Mouse (Mus musculus) left cerebral cortex, adult 9 months (tissue): ENCODE data around the gene Sptbn1.

Experiments used
- DNase-seq, 2 experiments: peaks; one replicate each; pipeline ENCODE4 v3.0.0; 2022; ENCODE audit warnings: low spot score in 2 of 2

Gene Sptbn1

GRCm38 (mm10) chr11:30211663-30212416 lies 56.1 kb downstream of the Sptbn1 start:
- DNase-seq, result no peak

- DNase-seq, result no peak
Observed at GRCm38 (mm10) chr11:30211141-30211540, 56.8 kb downstream of the Sptbn1 start.

- no peak for DNase-seq
Observed at GRCm38 (mm10) chr11:30210100-30210811, 57.7 kb downstream of the Sptbn1 start.

- DNase-seq, result no peak
Observed at GRCm38 (mm10) chr11:30209495-30209894, 58.5 kb downstream of the Sptbn1 start.

GRCm38 (mm10) chr11:30204398-30204797 lies 63.6 kb downstream of the Sptbn1 start:
- no peak for DNase-seq

- no peak for DNase-seq
Observed at GRCm38 (mm10) chr11:30200391-30200790, 67.6 kb downstream of the Sptbn1 start.

- DNase-seq, result peak in 1 of 2 experiments; percentile 16
Observed at GRCm38 (mm10) chr11:30198091-30198675, 69.8 kb downstream of the Sptbn1 start.

GRCm38 (mm10) chr11:30197564-30198090 lies 70.3 kb downstream of the Sptbn1 start:
- no peak for DNase-seq

GRCm38 (mm10) chr11:30196368-30197070 lies 71.5 kb downstream of the Sptbn1 start:
- DNase-seq, result no peak

GRCm38 (mm10) chr11:30195756-30196155 lies 72.2 kb downstream of the Sptbn1 start:
- no peak for DNase-seq

- DNase-seq, result no peak
Observed at GRCm38 (mm10) chr11:30194800-30195199, 73.2 kb downstream of the Sptbn1 start.

GRCm38 (mm10) chr11:30190959-30191358 lies 77.0 kb downstream of the Sptbn1 start:
- DNase-seq, result no peak

GRCm38 (mm10) chr11:30190119-30190518 lies 77.9 kb downstream of the Sptbn1 start:
- no peak for DNase-seq

GRCm38 (mm10) chr11:30186902-30187470 lies 81.0 kb downstream of the Sptbn1 start:
- no peak for DNase-seq

- DNase-seq, result no peak
Observed at GRCm38 (mm10) chr11:30184527-30184926, 83.4 kb downstream of the Sptbn1 start.

- DNase-seq, result no peak
Observed at GRCm38 (mm10) chr11:30182716-30183411, 85.1 kb downstream of the Sptbn1 start.

- DNase-seq, result no peak
Observed at GRCm38 (mm10) chr11:30178193-30178592, 89.8 kb downstream of the Sptbn1 start.

- DNase-seq, result no peak
Observed at GRCm38 (mm10) chr11:30177145-30177840, 90.7 kb downstream of the Sptbn1 start.

GRCm38 (mm10) chr11:30176111-30176510 lies 91.9 kb downstream of the Sptbn1 start:
- no peak for DNase-seq

GRCm38 (mm10) chr11:30175623-30176022 lies 92.4 kb downstream of the Sptbn1 start:
- DNase-seq, result no peak
